Mouse (Mus musculus): ENCODE data around the gene Slc12a9. TPM values are rescaled to one million over a fixed set of nuclear protein-coding genes. Genes with fewer than 3 reads are reported as not detected.

Slc12a9 gene
- polyA plus RNA-seq, 1 experiment from 2014 or later, result 26.8 TPM

GRCm38 (mm10) chr5:137306439-137307005, 26.9 kb downstream of the Slc12a9 start:
- 13% methylated on average over 12 of the region's 12 CpGs for WGBS

GRCm38 (mm10) chr5:137305822-137306221, 27.6 kb downstream of the Slc12a9 start:
- peak overlapping the region; percentile 64 for H3K4me2 ChIP-seq
- H3K36me3 ChIP-seq, result peaks cover 44% of the 10 kb centered on the region
- peaks cover 46% of the 10 kb centered on the region for H3K4me1 ChIP-seq
- H3K9ac ChIP-seq (replicated peaks), result peak overlapping the region; percentile 95
- no peaks in the 10 kb centered on the region for H3K27me3 ChIP-seq (replicated peaks)
- no peak overlapping the region for H3K27ac ChIP-seq (replicated peaks)
- no peaks in the 10 kb centered on the region for H3K9me3 ChIP-seq (replicated peaks)
- ATAC-seq (ENCODE audit: low FRiP score), result no peak
- peak overlapping the region; percentile 77 for H3K4me3 ChIP-seq (replicated peaks)
- WGBS, result 27% methylated on average over 3 of the region's 3 CpGs

More at GRCm38 (mm10) chr5:137306439-137307005, 26.9 kb downstream of the Slc12a9 start:
- peaks cover 37% of the 10 kb centered on the region for H3K36me3 ChIP-seq
- ATAC-seq (ENCODE audit: low FRiP score), result no peak
- peak overlapping the region; percentile 77 for H3K4me3 ChIP-seq (replicated peaks)
- no peaks in the 10 kb centered on the region for H3K27me3 ChIP-seq (replicated peaks)
- no peaks in the 10 kb centered on the region for H3K9me3 ChIP-seq (replicated peaks)
- peak overlapping the region; percentile 64 for H3K4me2 ChIP-seq
- peaks cover 46% of the 10 kb centered on the region for H3K4me1 ChIP-seq
- peak overlapping the region; percentile 94 for H3K27ac ChIP-seq (replicated peaks)
- H3K9ac ChIP-seq (replicated peaks), result peak overlapping the region; percentile 95

- peaks cover 50% of the 10 kb centered on the region for H3K36me3 ChIP-seq
- H3K9ac ChIP-seq (replicated peaks), result peak overlapping the region; percentile 45
- no peak for ATAC-seq (ENCODE audit: low FRiP score)
- H3K4me3 ChIP-seq (replicated peaks), result peak overlapping the region; percentile 77
- H3K27me3 ChIP-seq (replicated peaks), result no peaks in the 10 kb centered on the region
- no peaks in the 10 kb centered on the region for H3K9me3 ChIP-seq (replicated peaks)
- H3K4me1 ChIP-seq, result peaks cover 46% of the 10 kb centered on the region
- H3K4me2 ChIP-seq, result peak overlapping the region; percentile 64
- H3K27ac ChIP-seq (replicated peaks), result peak overlapping the region; percentile 23; the same call in 1 of the 2 replicates
- WGBS, result 26% methylated on average over 4 of the region's 4 CpGs
These were observed 28.6 kb downstream of the Slc12a9 start for GRCm38 (mm10) chr5:137304816-137305215.

GRCm38 (mm10) chr5:137304165-137304564, 29.2 kb downstream of the Slc12a9 start:
- H3K36me3 ChIP-seq, result peaks cover 51% of the 10 kb centered on the region
- H3K4me2 ChIP-seq, result peak overlapping the region; percentile 64; the same call in 1 of the 2 replicates
- H3K4me3 ChIP-seq (replicated peaks), result no peak overlapping the region; the same call in 1 of the 2 replicates
- 84% methylated on average over 3 of the region's 3 CpGs for WGBS
- no peak for ATAC-seq (ENCODE audit: low FRiP score)
- peaks cover 46% of the 10 kb centered on the region for H3K4me1 ChIP-seq
- H3K9me3 ChIP-seq (replicated peaks), result no peaks in the 10 kb centered on the region
- H3K27ac ChIP-seq (replicated peaks), result no peak overlapping the region
- 0 out of 2 replicates have a peak overlapping the region, but pooled peaks have one; percentile 45 for H3K9ac ChIP-seq (replicated peaks)
- no peaks in the 10 kb centered on the region for H3K27me3 ChIP-seq (replicated peaks)

- H3K4me2 ChIP-seq, result no peak overlapping the region
- H3K4me1 ChIP-seq, result peaks cover 44% of the 10 kb centered on the region
- H3K27me3 ChIP-seq (replicated peaks), result no peaks in the 10 kb centered on the region
- no peak overlapping the region for H3K27ac ChIP-seq (replicated peaks)
- no peaks in the 10 kb centered on the region for H3K9me3 ChIP-seq (replicated peaks)
- ATAC-seq (ENCODE audit: low FRiP score), result no peak
- 93% methylated on average over 4 of the region's 4 CpGs for whole genome bisulfite sequencing
- peaks cover 52% of the 10 kb centered on the region for H3K36me3 ChIP-seq
- H3K4me3 ChIP-seq (replicated peaks), result no peak overlapping the region
- no peak overlapping the region for H3K9ac ChIP-seq (replicated peaks)
These were observed 29.8 kb downstream of the Slc12a9 start for GRCm38 (mm10) chr5:137303609-137304008.

GRCm38 (mm10) chr5:137301253-137301652, 32.1 kb downstream of the Slc12a9 start:
- Histone ChIP-seq H3K27me3 (replicated peaks) (no peaks in the 10 kb centered on the region), H3K36me3 (peaks cover 75% of the 10 kb centered on the region), H3K4me2 (no peak overlapping the region), H3K27ac (replicated peaks) (no peak overlapping the region), H3K4me1 (peaks cover 31% of the 10 kb centered on the region), H3K9me3 (replicated peaks) (no peaks in the 10 kb centered on the region), H3K4me3 (replicated peaks) (no peak overlapping the region), H3K9ac (replicated peaks) (no peak overlapping the region)
- 64% methylated on average over 21 of the region's 21 CpGs for WGBS
- ATAC-seq (ENCODE audit: low FRiP score), result no peak

- Histone ChIP-seq H3K27ac (replicated peaks) (no peak overlapping the region), H3K9ac (replicated peaks) (no peak overlapping the region), H3K4me2 (no peak overlapping the region), H3K4me3 (replicated peaks) (no peak overlapping the region), H3K27me3 (replicated peaks) (no peaks in the 10 kb centered on the region), H3K4me1 (peaks cover 21% of the 10 kb centered on the region), H3K36me3 (peaks cover 88% of the 10 kb centered on the region), H3K9me3 (replicated peaks) (no peaks in the 10 kb centered on the region)
- no peak for ATAC-seq (ENCODE audit: low FRiP score)
- WGBS, result 97% methylated on average over 7 of the region's 7 CpGs
These were observed 34.2 kb downstream of the Slc12a9 start for GRCm38 (mm10) chr5:137299240-137299639.

- no peak overlapping the region for H3K27ac ChIP-seq (replicated peaks)
- H3K9me3 ChIP-seq (replicated peaks), result no peaks in the 10 kb centered on the region
- no peak overlapping the region for H3K4me2 ChIP-seq
- H3K36me3 ChIP-seq, result peaks cover 71% of the 10 kb centered on the region
- H3K9ac ChIP-seq (replicated peaks), result no peak overlapping the region
- peaks cover 23% of the 10 kb centered on the region for H3K4me1 ChIP-seq
- ATAC-seq (ENCODE audit: low FRiP score), result no peak
- peaks cover 2% of the 10 kb centered on the region; the same call in 1 of the 2 replicates for H3K27me3 ChIP-seq (replicated peaks)
- H3K4me3 ChIP-seq (replicated peaks), result no peak overlapping the region
- WGBS, result 93% methylated on average over 14 of the region's 14 CpGs
These were observed 36.3 kb downstream of the Slc12a9 start for GRCm38 (mm10) chr5:137297126-137297525.

- ATAC-seq (ENCODE audit: low FRiP score), result no peak
- H3K36me3 ChIP-seq, result peaks cover 57% of the 10 kb centered on the region
- WGBS, result 91% methylated on average over 15 of the region's 15 CpGs
These were observed 37.7 kb downstream of the Slc12a9 start for GRCm38 (mm10) chr5:137295712-137296111.

GRCm38 (mm10) chr5:137295296-137295695, 38.1 kb downstream of the Slc12a9 start:
- 83% methylated on average over 9 of the region's 9 CpGs for WGBS
- H3K36me3 ChIP-seq, result peaks cover 53% of the 10 kb centered on the region
- peak overlapping the region; percentile 89 for H3K27ac ChIP-seq (replicated peaks)
- ATAC-seq (ENCODE audit: low FRiP score), result no peak
- H3K4me1 ChIP-seq, result peaks cover 33% of the 10 kb centered on the region
- H3K27me3 ChIP-seq (replicated peaks), result peaks cover 12% of the 10 kb centered on the region
- H3K4me2 ChIP-seq, result peak overlapping the region; percentile 96
- H3K4me3 ChIP-seq (replicated peaks), result peak overlapping the region; percentile 52
- H3K9ac ChIP-seq (replicated peaks), result peak overlapping the region; percentile 78
- H3K9me3 ChIP-seq (replicated peaks), result no peaks in the 10 kb centered on the region

More at GRCm38 (mm10) chr5:137295712-137296111, 37.7 kb downstream of the Slc12a9 start:
- no peak overlapping the region; the same call in 1 of the 2 replicates for H3K27ac ChIP-seq (replicated peaks)
- no peak overlapping the region for H3K4me3 ChIP-seq (replicated peaks)
- H3K4me2 ChIP-seq, result no peak overlapping the region
- H3K4me1 ChIP-seq, result peaks cover 29% of the 10 kb centered on the region
- no peaks in the 10 kb centered on the region for H3K9me3 ChIP-seq (replicated peaks)
- H3K9ac ChIP-seq (replicated peaks), result no peak overlapping the region
- H3K27me3 ChIP-seq (replicated peaks), result peaks cover 8% of the 10 kb centered on the region; the same call in 1 of the 2 replicates

- H3K9ac ChIP-seq (replicated peaks), result peak overlapping the region; percentile 78
- peak; percentile 45 for ATAC-seq (ENCODE audit: low FRiP score)
- H3K27me3 ChIP-seq (replicated peaks), result peaks cover 18% of the 10 kb centered on the region
- no peaks in the 10 kb centered on the region for H3K9me3 ChIP-seq (replicated peaks)
- H3K4me1 ChIP-seq, result peaks cover 39% of the 10 kb centered on the region
- H3K27ac ChIP-seq (replicated peaks), result peak overlapping the region; percentile 89
- 5% methylated on average over 18 of the region's 18 CpGs for WGBS
- peaks cover 47% of the 10 kb centered on the region for H3K36me3 ChIP-seq
- H3K4me2 ChIP-seq, result peak overlapping the region; percentile 96
- H3K4me3 ChIP-seq (replicated peaks), result peak overlapping the region; percentile 52
These were observed 38.7 kb downstream of the Slc12a9 start for GRCm38 (mm10) chr5:137294744-137295093.

Measured in neural tube, embryonic 15.5 days (tissue).